Mouse (Mus musculus) CH12.LX (cell line): ENCODE measurements around the gene Mical3. TPM values are rescaled to one million over a fixed set of nuclear protein-coding genes. Genes with fewer than 3 reads are reported as not detected.

Source experiments
- DNase-seq: peaks from one replicate; pipeline ENCODE4 v3.0.0-alpha.2; 2013; ENCODE audit errors: extremely low read depth
- H3K27ac ChIP-seq: 2 replicates; pipeline ENCODE4 v1.5.1; 2012; ENCODE audit warnings: low read depth, mild to moderate bottlenecking, control low read depth, moderate library complexity; ENCODE audit not compliant: insufficient read depth
- H3K27me3 ChIP-seq: replicated peaks from 2 replicates; pipeline ENCODE3; 2012; ENCODE audit warnings: inconsistent platforms
- H3K36me3 ChIP-seq, 2 experiments: replicated peaks in 1 of 2; 2 replicates each; pipeline versions ENCODE3 to v1.6.1; 2012; ENCODE audit warnings: inconsistent platforms in 1 of 2, low read length in 1 of 2, mild to moderate bottlenecking in 1 of 2, mixed read lengths in 1 of 2, moderate library complexity in 1 of 2; ENCODE audit not compliant: control insufficient read depth in 1 of 2, insufficient read depth in 1 of 2
- H3K4me1 ChIP-seq, 2 experiments: 2 replicates each; pipeline ENCODE4 v1.6.1; 2012; ENCODE audit warnings: inconsistent platforms in 1 of 2, moderate library complexity in 1 of 2; ENCODE audit not compliant: insufficient read depth in 2 of 2, control insufficient read depth in 1 of 2
- H3K4me2 ChIP-seq: 2 replicates; pipeline ENCODE4 v1.6.1; 2012; ENCODE audit warnings: low read depth, mild to moderate bottlenecking, control low read depth; ENCODE audit not compliant: poor library complexity, insufficient read depth, severe bottlenecking
- H3K4me3 ChIP-seq, 3 experiments: fragments of 150-350 bp in 1 of 3; sonication (generic) in 1 of 3; replicated peaks in 1 of 3; 2 replicates each; pipeline versions ENCODE3 to v1.5.1; 2011 to 2012; ENCODE audit warnings: low read depth in 2 of 3, low read length in 2 of 3, mild to moderate bottlenecking in 2 of 3, moderate library complexity in 2 of 3, control low read depth in 1 of 3, improper control_type of control experiment in 1 of 3, inconsistent platforms in 1 of 3, mixed read lengths in 1 of 3; ENCODE audit not compliant: poor library complexity in 1 of 3
- H3K79me2 ChIP-seq: replicated peaks from 2 replicates; pipeline ENCODE4 v1.6.1; 2012; ENCODE audit warnings: mild to moderate bottlenecking, moderate library complexity; ENCODE audit not compliant: control insufficient read depth, poor library complexity, insufficient read depth, severe bottlenecking; ENCODE audit errors: extremely low read depth
- H3K9ac ChIP-seq: 2 replicates; pipeline ENCODE4 v1.6.1; 2012; ENCODE audit warnings: low read depth, mild to moderate bottlenecking, control low read depth, moderate library complexity; ENCODE audit not compliant: insufficient read depth
- H3K9me3 ChIP-seq: replicated peaks from 2 replicates; pipeline ENCODE3; 2012; ENCODE audit warnings: low read length, inconsistent platforms, mixed read lengths
- BHLHE40 ChIP-seq: IDR thresholded peaks from 2 replicates; pipeline ENCODE4 v1.6.1; 2011; ENCODE audit warnings: mild to moderate bottlenecking, low read depth, low read length, improper control_type of control experiment
- E2F4 ChIP-seq: IDR thresholded peaks from 2 replicates; pipeline ENCODE4 v1.6.1; 2011; ENCODE audit warnings: low read depth, low read length, improper control_type of control experiment; ENCODE audit not compliant: insufficient replicate concordance
- EP300 ChIP-seq: IDR thresholded peaks from 2 replicates; pipeline ENCODE4 v1.6.1; 2011; ENCODE audit warnings: low read length, improper control_type of control experiment
- ETS1 ChIP-seq: conservative IDR thresholded peaks from 2 replicates; pipeline ENCODE4 v1.6.1; 2012; ENCODE audit warnings: low read depth, mild to moderate bottlenecking, inconsistent platforms, low read length, improper control_type of control experiment, moderate library complexity
- HCFC1 ChIP-seq: IDR thresholded peaks from 2 replicates; pipeline ENCODE4 v1.6.1; 2012; ENCODE audit warnings: low read depth, mild to moderate bottlenecking, inconsistent platforms, low read length, improper control_type of control experiment
- JUND ChIP-seq: conservative IDR thresholded peaks from 2 replicates; pipeline ENCODE4 v1.6.1; 2011; ENCODE audit warnings: low read depth, low read length, improper control_type of control experiment
- KAT2A ChIP-seq: IDR thresholded peaks from 2 replicates; pipeline ENCODE4 v1.6.1; 2012; ENCODE audit warnings: low read length, improper control_type of control experiment, inconsistent platforms; ENCODE audit not compliant: insufficient replicate concordance
- MAFK ChIP-seq: IDR thresholded peaks from 2 replicates; pipeline ENCODE4 v1.6.1; 2011; ENCODE audit warnings: low read length, improper control_type of control experiment; ENCODE audit not compliant: insufficient replicate concordance
- MAX ChIP-seq: IDR thresholded peaks from 2 replicates; pipeline ENCODE4 v1.6.1; 2011; ENCODE audit warnings: low read length, improper control_type of control experiment
- MAZ ChIP-seq: IDR thresholded peaks from 2 replicates; pipeline ENCODE4 v1.6.1; 2012; ENCODE audit warnings: low read depth, mild to moderate bottlenecking, inconsistent platforms, low read length, improper control_type of control experiment, moderate library complexity
- MXI1 ChIP-seq: IDR thresholded peaks from 2 replicates; pipeline ENCODE4 v1.6.1; 2011; ENCODE audit warnings: mild to moderate bottlenecking, low read depth, low read length, improper control_type of control experiment
- MYC ChIP-seq: IDR thresholded peaks from 2 replicates; pipeline ENCODE4 v1.6.1; 2011; ENCODE audit warnings: low read depth, mild to moderate bottlenecking, improper control_type of control experiment, low read length
- NELFE ChIP-seq: IDR thresholded peaks from 2 replicates; pipeline ENCODE4 v1.6.1; 2011; ENCODE audit warnings: low read depth, low read length, improper control_type of control experiment
- PAX5 ChIP-seq: IDR thresholded peaks from 2 replicates; pipeline ENCODE4 v1.6.1; 2012; ENCODE audit warnings: low read length, inconsistent platforms, mixed read lengths
- POLR2A ChIP-seq: IDR thresholded peaks from 2 replicates; pipeline ENCODE4 v1.6.1; 2011; ENCODE audit warnings: low read depth, mild to moderate bottlenecking, improper control_type of control experiment, low read length
- RAD21 ChIP-seq: IDR thresholded peaks from 2 replicates; pipeline ENCODE4 v1.6.1; 2011; ENCODE audit warnings: low read depth, mild to moderate bottlenecking, low read length, improper control_type of control experiment, moderate library complexity
- TBP ChIP-seq: conservative IDR thresholded peaks from 2 replicates; pipeline ENCODE4 v1.6.1; 2011; ENCODE audit warnings: low read depth, low read length, improper control_type of control experiment
- ZC3H11A ChIP-seq: IDR thresholded peaks from 2 replicates; pipeline ENCODE4 v1.6.1; 2012; ENCODE audit warnings: low read depth, mild to moderate bottlenecking, inconsistent platforms, low read length, improper control_type of control experiment
- ZMIZ1 ChIP-seq: IDR thresholded peaks from 2 replicates; pipeline ENCODE4 v1.6.1; 2012; ENCODE audit warnings: low read depth, mild to moderate bottlenecking, inconsistent platforms, low read length, improper control_type of control experiment
- dilution Hi-C: fragments of 300-500 bp; cut with MboI; formaldehyde crosslinking; loops from 2 replicates; pipeline ENCODE4 v1.14.3; 2020; ENCODE audit warnings: low sequenced_read_pairs; ENCODE audit not compliant: extremely low pct_unique_long_range_greater_than_20kb, extremely low pct_ligation_motif_present
- in situ Hi-C: fragments of 300-500 bp; cut with MboI; formaldehyde crosslinking; loops from 3 replicates; pipeline ENCODE4 v1.14.3; 2019; ENCODE audit warnings: low sequenced_read_pairs, low pct_ligation_motif_present, low pct_unique_long_range_greater_than_20kb, mixed read lengths
- polyA plus RNA-seq: library from polyadenylated mRNA; unstranded; fragments of >175 nt; gene quantifications from 2 replicates; pipeline ENCODE4 v1.2.1, GENCODE M21; 2012; ENCODE audit warnings: low read depth; ENCODE audit not compliant: insufficient read length
- total RNA-seq, 2 experiments: library from RNA; depleted of rRNA; stranded (reverse); fragments of 300-350 nt in 1 of 2; fragments of >200 nt in 1 of 2; gene quantifications; 2 replicates each; pipeline ENCODE4 v1.2.3; 2012 to 2014

The Mical3 gene
- total and polyA plus RNA-seq, 3 experiments, result 10.2 to 56.3 (median 26.8) TPM

GRCm38 (mm10) chr6:121090786-121091185, 40.0 kb downstream of the Mical3 start:
- Histone ChIP-seq H3K4me3 (no peak overlapping the region), H3K4me2 (no peak overlapping the region), H3K79me2 (0 out of 2 replicates have a peak, but pooled peaks cover 9% of the 10 kb centered on the region), H3K27ac (no peak overlapping the region), H3K9me3 (peaks cover 5% of the 10 kb centered on the region), H3K9ac (no peak overlapping the region), H3K4me1 (peaks cover 12 to 87% of the 10 kb centered on the region in 2 experiments), H3K27me3 (no peaks in the 10 kb centered on the region), H3K36me3 (peaks cover 0 to 83% of the 10 kb centered on the region in 2 experiments)
- DNase-seq, result no peak
- dilution Hi-C loops, result no loop called here
- in situ Hi-C loops, result no loop called here
- TF ChIP-seq ZC3H11A (no peak), PAX5 (no peak), BHLHE40 (no peak), TBP (no peak), ZMIZ1 (no peak), MAX (no peak), MAFK (no peak), RAD21 (no peak), MXI1 (no peak)
- TF ChIP-seq, all 38 proteins: peak for 0

DNA sequence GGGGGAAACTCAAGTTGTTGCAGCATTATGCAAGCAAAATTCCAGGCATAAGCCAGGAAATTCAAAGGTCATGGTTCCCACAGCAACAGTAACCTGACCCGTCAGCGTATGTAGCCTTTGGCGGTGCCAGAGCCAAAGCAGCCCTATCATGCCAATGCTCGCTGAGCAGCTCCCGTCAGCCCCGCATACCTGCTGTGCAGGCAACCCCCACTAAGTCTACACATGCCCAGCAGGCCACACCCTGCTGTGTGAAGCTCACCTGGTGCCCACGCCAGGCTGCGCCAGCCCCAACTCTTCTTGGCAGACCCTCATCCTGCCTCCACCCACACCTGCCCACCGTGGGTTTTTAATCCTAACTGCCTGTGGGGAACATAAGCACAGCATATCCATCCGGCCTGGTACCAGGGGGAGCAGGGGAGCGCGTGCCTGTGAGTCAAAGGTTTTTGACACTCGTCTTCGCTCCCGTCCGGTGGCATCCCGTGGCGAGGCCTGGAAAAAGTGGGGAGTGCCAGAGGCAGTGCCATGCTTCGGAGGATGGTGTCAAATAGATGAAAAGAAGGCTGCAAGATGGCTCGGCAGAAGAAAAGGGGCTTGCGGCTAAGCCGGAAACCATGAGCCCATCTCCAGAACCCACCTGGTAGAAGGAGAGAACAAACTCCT, 43.1 kb downstream of the Mical3 start:
- Histone ChIP-seq H3K4me1 (peaks cover 12 to 91% of the 10 kb centered on the region in 2 experiments), H3K27ac (no peak overlapping the region), H3K9ac (no peak overlapping the region), H3K79me2 (peaks cover 8% of the 10 kb centered on the region; the same call in 1 of the 2 replicates), H3K27me3 (no peaks in the 10 kb centered on the region), H3K36me3 (peaks cover 0 to 76% of the 10 kb centered on the region in 2 experiments), H3K9me3 (peaks cover 5% of the 10 kb centered on the region), H3K4me2 (no peak overlapping the region), H3K4me3 (no peak overlapping the region)
- dilution Hi-C loops, result no loop called here
- no peak for TF ChIP-seq KAT2A
- no peak for TF ChIP-seq JUND
- TF ChIP-seq NELFE, result no peak
- TF ChIP-seq MAX, result no peak
- TF ChIP-seq HCFC1, result no peak
- DNase-seq, result no peak
- in situ Hi-C loops, result no loop called here

GRCm38 (mm10) chr6:121087127-121087526, 43.7 kb downstream of the Mical3 start:
- H3K4me3 ChIP-seq, result no peak overlapping the region
- peaks cover 5% of the 10 kb centered on the region for H3K9me3 ChIP-seq
- no peak overlapping the region for H3K4me2 ChIP-seq
- in situ Hi-C loops, result no loop called here
- H3K27ac ChIP-seq, result no peak overlapping the region
- H3K9ac ChIP-seq, result no peak overlapping the region
- H3K36me3 ChIP-seq, result peaks cover 0 to 75% of the 10 kb centered on the region in 2 experiments
- DNase-seq, result no peak
- peaks cover 12 to 91% of the 10 kb centered on the region in 2 experiments for H3K4me1 ChIP-seq
- peaks cover 8% of the 10 kb centered on the region; the same call in 1 of the 2 replicates for H3K79me2 ChIP-seq
- TF ChIP-seq ETS1 (no peak), MYC (no peak), POLR2A (no peak), E2F4 (no peak), EP300 (no peak), MAZ (no peak), BHLHE40 (no peak), ZC3H11A (no peak)
- TF ChIP-seq, all 38 proteins: peak for 0
- no peaks in the 10 kb centered on the region for H3K27me3 ChIP-seq
- dilution Hi-C loops, result no loop called here
